8 mouse cellular contexts compared by ENCODE assay signal in genomic region chr13:76017465-76017864, GRCm38 (mm10). TPM values are rescaled to one million over a fixed set of nuclear protein-coding genes. Genes with fewer than 3 reads are reported as not detected.
DNase-seq lines count a peak whose midpoint lies in the region; ATAC-seq lines count a peak whose summit lies in the region.
"Had no signal": no experiment of that assay in that cellular context is flagged by ENCODE, and none has a peak within 500 bp of the region (broad histone marks: within the 10 kb centered on the region; RNA-seq: fewer than 3 reads in every experiment).

No protein-coding gene starts in this region.

- no peaks in the 10 kb centered on the region for H3K36me3 ChIP-seq in hindbrain, embryonic 11.5 days (ENCODE audit: control insufficient read depth, insufficient read depth, low read length)
- H3K36me3 ChIP-seq in midbrain, embryonic 10.5 days: no peaks in the 10 kb centered on the region

- H3K27ac ChIP-seq in hindbrain, embryonic 11.5 days (ENCODE audit: low read depth, low read length): peak overlapping the region; percentile 87; the same call in 1 of the 2 replicates
- peak overlapping the region; percentile 95 for H3K27ac ChIP-seq in midbrain, embryonic 10.5 days (replicated peaks)

- H3K9me3 ChIP-seq in hindbrain, embryonic 11.5 days (ENCODE audit: control insufficient read depth, low read length): no peaks in the 10 kb centered on the region
- no peaks in the 10 kb centered on the region for H3K9me3 ChIP-seq in midbrain, embryonic 10.5 days (replicated peaks)

- WGBS in hindbrain, embryonic 11.5 days: 86% methylated on average over 4 of the region's 4 CpGs
- 82% methylated on average over 4 of the region's 4 CpGs for WGBS in midbrain, embryonic 10.5 days

- no peaks in the 10 kb centered on the region for H3K27me3 ChIP-seq in hindbrain, embryonic 11.5 days (ENCODE audit: control insufficient read depth, insufficient read depth, low read length)
- H3K27me3 ChIP-seq in midbrain, embryonic 10.5 days (ENCODE audit: low read depth, poor library complexity, severe bottlenecking): no peaks in the 10 kb centered on the region

- peak overlapping the region; percentile 94 for H3K9ac ChIP-seq in hindbrain, embryonic 11.5 days (ENCODE audit: low read depth, low read length)

- peak overlapping the region; percentile 77 for H3K4me2 ChIP-seq in hindbrain, embryonic 11.5 days (replicated peaks; ENCODE audit: low read depth, low read length)

- ATAC-seq in hindbrain, embryonic 11.5 days (ENCODE audit: low FRiP score): no peak

- no peaks in the 10 kb centered on the region for H3K4me1 ChIP-seq in hindbrain, embryonic 11.5 days (replicated peaks; ENCODE audit: control insufficient read depth, insufficient read depth, low read length)
- peaks cover 15% of the 10 kb centered on the region for H3K4me1 ChIP-seq in midbrain, embryonic 10.5 days

- peak; percentile 1 for DNase-seq in retina, postnatal 1 day
- no peak for DNase-seq in retina, embryonic 14.5 days (ENCODE audit: low spot score)
- peak; percentile 34 for DNase-seq in embryo, embryonic 10.5 days (ENCODE audit: low spot score)
- DNase-seq in hindbrain, embryonic 11.5 days (ENCODE audit: low spot score): peak; percentile 14
- DNase-seq in midbrain, embryonic 10.5 days (ENCODE audit: low spot score): no peak
- no peak for DNase-seq in right cerebral cortex, postnatal 25 days
- DNase-seq in right cerebral cortex, postnatal 36 days (ENCODE audit: low spot score in 2 of 2): no peak

- peak overlapping the region; percentile 77 for H3K4me3 ChIP-seq in hindbrain, embryonic 11.5 days (ENCODE audit: low read depth, low read length)
- peak overlapping the region; percentile 80 for H3K4me3 ChIP-seq in midbrain, embryonic 10.5 days

RNA-seq across cellular contexts. Expression of gene Rfesd, which starts 1.1 kb away (rescaled TPM):
- 18.0 and 19.4 TPM in 2 replicates for polyA plus RNA-seq in hindbrain, embryonic 11.5 days (2014; fragmentation: Nextera tagmentation; extraction: Ambion mirVana)
- polyA plus RNA-seq in midbrain, embryonic 10.5 days (2016; fragmentation: Nextera tagmentation; extraction: Ambion mirVana): 19.7 and 26.5 TPM in 2 replicates

RNA-seq across cellular contexts. Expression of gene Gpr150, which starts 39.3 kb away (rescaled TPM):
- polyA plus RNA-seq in hindbrain, embryonic 11.5 days (2014; fragmentation: Nextera tagmentation; extraction: Ambion mirVana): 0.37 and 0.39 TPM in 2 replicates
- polyA plus RNA-seq in midbrain, embryonic 10.5 days (2016; fragmentation: Nextera tagmentation; extraction: Ambion mirVana): 0.55 and 0.60 TPM in 2 replicates
- polyA plus RNA-seq: gonadal fat pad, adult 2 months had no signal

RNA-seq across cellular contexts. Expression of gene Spata9, which starts 50.5 kb away (rescaled TPM):
- polyA plus RNA-seq in hindbrain, embryonic 11.5 days (2014; fragmentation: Nextera tagmentation; extraction: Ambion mirVana): 0.97 and 1.0 TPM in 2 replicates
- 0.43 and 0.52 TPM in 2 replicates for polyA plus RNA-seq in midbrain, embryonic 10.5 days (2016; fragmentation: Nextera tagmentation; extraction: Ambion mirVana)

Comparison
In these comparisons a context has a peak if more than half of its experiments do, and no peak if none do; other contexts are left out.
1. DNase-seq: peak in retina, postnatal 1 day (single experiment), embryo, embryonic 10.5 days (single experiment) and hindbrain, embryonic 11.5 days (single experiment); none in retina, embryonic 14.5 days (single experiment), midbrain, embryonic 10.5 days (single experiment), right cerebral cortex, postnatal 25 days (single experiment) and right cerebral cortex, postnatal 36 days (0 of 2).